Mouse (Mus musculus): Measurements from ENCODE around the gene Nol4l. TPM values are rescaled to one million over a fixed set of nuclear protein-coding genes. Genes with fewer than 3 reads are reported as not detected.

The Nol4l gene
- total and polyA plus RNA-seq, 3 experiments = 4.4 to 7.1 TPM; not detected in 1

DNA sequence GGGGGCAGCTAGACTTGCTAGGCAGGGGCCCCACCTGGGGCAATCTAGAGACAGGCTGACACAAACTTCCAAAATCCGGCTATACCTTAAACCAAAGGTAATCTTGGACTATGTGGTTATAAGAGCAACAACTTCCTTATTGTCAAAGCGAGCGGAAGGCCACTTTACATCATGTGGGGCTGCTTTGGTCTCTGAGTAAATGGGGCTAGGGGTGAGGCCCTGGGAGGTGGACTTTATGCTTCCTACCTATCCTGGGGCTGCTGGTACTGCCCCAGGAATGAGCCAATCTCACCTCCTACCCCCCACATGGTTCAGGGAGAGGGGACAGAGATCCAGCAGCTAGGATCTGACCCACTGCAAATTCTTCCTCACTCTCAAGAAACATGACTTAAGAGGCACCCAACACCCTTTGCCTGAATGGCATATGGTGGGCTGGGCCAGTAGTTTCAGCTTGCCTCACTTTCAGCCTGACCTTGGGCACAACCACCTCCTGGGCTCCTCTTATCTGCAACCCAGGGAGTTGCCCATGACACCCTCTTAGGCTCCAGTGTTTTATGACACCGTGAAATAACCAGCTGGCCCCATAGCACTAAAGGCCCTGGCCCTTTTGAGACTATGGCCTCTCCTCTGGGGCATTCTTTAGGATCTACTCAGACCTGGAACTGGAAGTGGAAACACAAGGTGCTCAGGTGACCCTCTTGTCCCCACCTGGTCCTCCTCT is 104.5 kb downstream of the Nol4l start:
- Histone ChIP-seq H3K9ac (ENCODE audit: control insufficient read depth, low read depth, low read length, poor library complexity, severe bottlenecking) (no peak overlapping the region), H3K36me3 (ENCODE audit: control insufficient read depth in 1 of 2, insufficient read depth in 2 of 2, low read length in 2 of 2) (no peaks in the 10 kb centered on the region), H3K4me3 (ENCODE audit: control insufficient read depth in 1 of 2, insufficient read depth in 1 of 2, low read depth in 2 of 2, low read length in 2 of 2) (no peak overlapping the region), H3K9me3 (replicated peaks; ENCODE audit: insufficient read depth, low read length) (no peaks in the 10 kb centered on the region), H3K4me1 (ENCODE audit: control insufficient read depth in 1 of 2, insufficient read depth in 2 of 2, low read length in 2 of 2) (no peaks in the 10 kb centered on the region), H3K27me3 (ENCODE audit: control insufficient read depth in 1 of 2, insufficient read depth in 2 of 2, low read length in 2 of 2) (no peaks in the 10 kb centered on the region), H3K79me2 (ENCODE audit: control insufficient read depth, insufficient read depth, low read length, poor library complexity) (no peaks in the 10 kb centered on the region), H3K27ac (ENCODE audit: control insufficient read depth, low read depth, low read length) (no peak overlapping the region)
- no peak for DNase-seq (ENCODE audit: low read depth, low spot score)
- TF ChIP-seq E2F4 (IDR thresholded peaks at IDR 0.05; ENCODE audit: borderline replicate concordance, low read depth, low read length) (no peak), NRF1 (IDR thresholded peaks at IDR 0.05; ENCODE audit: insufficient read depth, low read depth, low read length, poor library complexity, severe bottlenecking) (no peak), HCFC1 (IDR thresholded peaks at IDR 0.05; ENCODE audit: low read depth, low read length) (no peak), GATA1 (IDR thresholded peaks at IDR 0.05; ENCODE audit: low read depth, low read length) (no peak), MYC (IDR thresholded peaks at IDR 0.05; ENCODE audit: low read depth, low read length) (no peak), CTCF (IDR thresholded peaks at IDR 0.05 in 2 of 3, conservative IDR thresholded peaks at IDR 0.05 in 1 of 3; ENCODE audit: control insufficient read depth in 1 of 3, insufficient read depth in 1 of 3, low read depth in 2 of 3, low read length in 3 of 3, poor library complexity in 1 of 3, severe bottlenecking in 1 of 3) (no peak), TCF12 (IDR thresholded peaks at IDR 0.05; ENCODE audit: low read depth, low read length) (no peak), CHD2 (IDR thresholded peaks at IDR 0.05; ENCODE audit: low read length) (no peak), RAD21 (IDR thresholded peaks at IDR 0.05; ENCODE audit: low read depth, low read length) (no peak), EP300 (IDR thresholded peaks at IDR 0.05; ENCODE audit: low read depth in 1 of 2, low read length in 2 of 2) (no peak), ETS1 (IDR thresholded peaks at IDR 0.05; ENCODE audit: low read depth, low read length) (no peak), ELF1 (IDR thresholded peaks at IDR 0.05; ENCODE audit: low read depth, low read length) (no peak), ZKSCAN1 (IDR thresholded peaks at IDR 0.05; ENCODE audit: low read depth, low read length) (no peak), BHLHE40 (IDR thresholded peaks at IDR 0.05; ENCODE audit: borderline replicate concordance, low read depth, low read length) (no peak), SIN3A (IDR thresholded peaks at IDR 0.05; ENCODE audit: low read length) (no peak), JUND (IDR thresholded peaks at IDR 0.05; ENCODE audit: low read depth, low read length) (no peak), MEF2A (IDR thresholded peaks at IDR 0.05; ENCODE audit: extremely low read depth, insufficient replicate concordance, low read depth, low read length, poor library complexity, severe bottlenecking) (no peak), MAX (IDR thresholded peaks at IDR 0.05; ENCODE audit: low read length) (no peak), POLR2AphosphoS2 (IDR thresholded peaks at IDR 0.05; ENCODE audit: low read length) (no peak), ZC3H11A (IDR thresholded peaks at IDR 0.05; ENCODE audit: low read depth, low read length) (no peak)

DNA sequence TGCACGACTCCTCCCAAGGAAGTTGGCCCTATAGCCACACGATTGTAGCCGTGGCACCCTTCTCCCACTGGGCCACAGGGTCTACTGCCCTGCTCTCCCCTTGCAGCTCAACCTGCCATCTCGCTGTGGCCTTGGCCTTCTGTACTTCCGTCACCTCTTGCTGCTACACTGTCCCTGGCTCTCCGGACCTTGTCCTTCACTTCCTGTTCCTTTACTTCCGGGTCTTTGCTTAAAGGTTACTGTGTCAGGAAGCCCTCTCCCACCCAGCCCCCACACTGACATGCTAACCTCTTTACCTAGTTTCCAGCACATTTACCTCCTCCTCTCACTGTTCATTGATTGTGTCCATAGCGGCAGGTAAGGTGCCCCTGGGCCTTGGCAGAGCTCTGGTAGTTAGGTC is 105.2 kb downstream of the Nol4l start:
- H3K9ac ChIP-seq (ENCODE audit: control insufficient read depth, low read depth, low read length, poor library complexity, severe bottlenecking) = no peak overlapping the region
- no peaks in the 10 kb centered on the region for H3K9me3 ChIP-seq (replicated peaks; ENCODE audit: insufficient read depth, low read length)
- no peaks in the 10 kb centered on the region for H3K36me3 ChIP-seq (ENCODE audit: control insufficient read depth in 1 of 2, insufficient read depth in 2 of 2, low read length in 2 of 2)
- no peak overlapping the region for H3K27ac ChIP-seq (ENCODE audit: control insufficient read depth, low read depth, low read length)
- H3K4me1 ChIP-seq (ENCODE audit: control insufficient read depth in 1 of 2, insufficient read depth in 2 of 2, low read length in 2 of 2) = no peaks in the 10 kb centered on the region
- no peaks in the 10 kb centered on the region for H3K79me2 ChIP-seq (ENCODE audit: control insufficient read depth, insufficient read depth, low read length, poor library complexity)
- no peak overlapping the region for H3K4me3 ChIP-seq (ENCODE audit: control insufficient read depth in 1 of 2, insufficient read depth in 1 of 2, low read depth in 2 of 2, low read length in 2 of 2)
- TF ChIP-seq KAT2A (conservative IDR thresholded peaks at IDR 0.05; ENCODE audit: low read depth, low read length) (no peak), MEF2A (IDR thresholded peaks at IDR 0.05; ENCODE audit: extremely low read depth, insufficient replicate concordance, low read depth, low read length, poor library complexity, severe bottlenecking) (no peak)
- no peaks in the 10 kb centered on the region for H3K27me3 ChIP-seq (ENCODE audit: control insufficient read depth in 1 of 2, insufficient read depth in 2 of 2, low read length in 2 of 2)
- no peak for DNase-seq (ENCODE audit: low read depth, low spot score)

Data from MEL (cell line).